Mouse (Mus musculus) liver, embryonic 14.5 days (tissue): ENCODE measurements around the gene Anks1. TPM values are rescaled to one million over a fixed set of nuclear protein-coding genes. Genes with fewer than 3 reads are reported as not detected.

Source experiments
- ATAC-seq: fragments of 200-750 bp; cut with Nextera tagmentation; 2 replicates; pipeline ENCODE4 v1.8.0; 2017; ENCODE audit warnings: moderate number of reproducible peaks, mild to moderate bottlenecking, moderate library complexity; ENCODE audit not compliant: insufficient read depth
- DNase-seq, 3 experiments: peaks; one replicate each; pipeline ENCODE4 v3.0.0-alpha.2; 2012 to 2013; ENCODE audit warnings: low read depth in 3 of 3, low spot score in 3 of 3
- H3K27ac ChIP-seq: fragments of 300-500 bp; sonication (generic); 2 replicates; pipeline ENCODE4 v1.5.1; 2014; ENCODE audit warnings: moderate library complexity, mild to moderate bottlenecking, control low read depth, inconsistent platforms
- H3K27me3 ChIP-seq: fragments of 300-500 bp; sonication (generic); 2 replicates; pipeline ENCODE4 v1.6.1; 2014; ENCODE audit warnings: mild to moderate bottlenecking, low read length, moderate library complexity; ENCODE audit not compliant: control insufficient read depth, insufficient read depth
- H3K36me3 ChIP-seq: fragments of 300-500 bp; sonication (generic); replicated peaks from 2 replicates; pipeline ENCODE4 v1.6.1; 2014; ENCODE audit warnings: low read depth; ENCODE audit not compliant: control insufficient read depth, insufficient read depth
- H3K4me1 ChIP-seq, 2 experiments: fragments of 200-500 bp in 1 of 2; fragments of 300-500 bp in 1 of 2; sonication (generic) in 1 of 2; replicated peaks; 2 replicates each; pipeline ENCODE4 v1.6.1; 2012 to 2014; ENCODE audit warnings: antibody characterized with exemption in 1 of 2, inconsistent platforms in 1 of 2, low read length in 1 of 2; ENCODE audit not compliant: control insufficient read depth in 2 of 2, insufficient read depth in 2 of 2
- H3K4me2 ChIP-seq: fragments of 300-500 bp; sonication (generic); 2 replicates; pipeline ENCODE4 v1.6.1; 2014; ENCODE audit warnings: low read depth, mild to moderate bottlenecking, control low read depth, moderate library complexity
- H3K4me3 ChIP-seq, 2 experiments: fragments of 200-500 bp in 1 of 2; fragments of 300-500 bp in 1 of 2; sonication (generic) in 1 of 2; 2 replicates each; pipeline ENCODE4 v1.5.1; 2012 to 2014; ENCODE audit warnings: low read depth in 2 of 2, low read length in 2 of 2, mild to moderate bottlenecking in 2 of 2, control low read depth in 1 of 2, inconsistent platforms in 1 of 2, moderate library complexity in 1 of 2; ENCODE audit not compliant: insufficient read depth in 1 of 2
- H3K9ac ChIP-seq: fragments of 300-500 bp; sonication (generic); replicated peaks from 2 replicates; pipeline ENCODE4 v1.6.1; 2014; ENCODE audit warnings: mild to moderate bottlenecking, control low read depth, moderate library complexity
- H3K9me3 ChIP-seq: fragments of 300-500 bp; sonication (generic); 2 replicates; pipeline ENCODE4 v1.6.1; 2016; ENCODE audit warnings: low read length, mixed read lengths; ENCODE audit not compliant: control insufficient read depth
- CTCF ChIP-seq: IDR thresholded peaks from 2 replicates; pipeline ENCODE4 v1.5.1; 2016; ENCODE audit warnings: antibody characterized with exemption, low read depth, control low read depth
- EP300 ChIP-seq: IDR thresholded peaks from 2 replicates; pipeline ENCODE4 v1.6.1; 2016; ENCODE audit warnings: antibody characterized with exemption, low read depth
- WGBS: fragments of 180-500 bp; shearing (Covaris S2); extraction: QIAGEN DNeasy Blood & Tissue Kit; methylation state at CpG from one replicate; pipeline ENCODE4 v1.1.7; 2014; ENCODE audit not compliant: insufficient replicate concordance; 5-methylcytosine and 5-hydroxymethylcytosine counted together
- polyA plus RNA-seq, 2 experiments: library from polyadenylated mRNA; depleted of rRNA in 1 of 2; stranded (reverse) in 1 of 2; unstranded in 1 of 2; fragments of >200 nt; fragmentation: Nextera tagmentation in 1 of 2; extraction: Ambion mirVana in 1 of 2; gene quantifications; 2 replicates each; pipeline versions ENCODE4 v1.2.1 to v1.2.3; 2012 to 2014

The Anks1 gene
- polyA plus RNA-seq, 2 experiments, result 2.4 to 5.3 TPM

- ATAC-seq, result no peak
- H3K4me2 ChIP-seq, result no peak overlapping the region
- TF ChIP-seq CTCF (no peak), EP300 (no peak)
Measured at GRCm38 (mm10) chr17:28078028-28078427, 168.9 kb downstream of the Anks1 start.

GRCm38 (mm10) chr17:28079618-28080017, 170.5 kb downstream of the Anks1 start:
- ATAC-seq (peak; percentile 40; the same call in 1 of the 2 replicates), DNase-seq (peak; percentile 53 to 69 (median 58))
- H3K4me3 ChIP-seq, result peak overlapping the region; percentile 53 to 59
- peak overlapping the region; percentile 87 for H3K4me2 ChIP-seq
- TF ChIP-seq EP300, result no peak
- peak; percentile 85 for TF ChIP-seq CTCF
- peak overlapping the region; percentile 45 for H3K9ac ChIP-seq
- WGBS, result 2% methylated on average over 25 of the region's 25 CpGs
- H3K4me1 ChIP-seq, result peaks cover 0 to 1% of the 10 kb centered on the region in 2 experiments; a peak in 2 of 4 replicates
- H3K27me3 ChIP-seq, result peaks cover 6% of the 10 kb centered on the region; the same call in 1 of the 2 replicates
- H3K27ac ChIP-seq, result no peak overlapping the region
- H3K36me3 ChIP-seq, result no peaks in the 10 kb centered on the region
- H3K9me3 ChIP-seq, result no peaks in the 10 kb centered on the region

More at GRCm38 (mm10) chr17:28078028-28078427, 168.9 kb downstream of the Anks1 start:
- no peaks in the 10 kb centered on the region; a peak in 1 of 4 replicates for H3K4me1 ChIP-seq
- DNase-seq, result no peak
- no peak overlapping the region for H3K9ac ChIP-seq
- no peaks in the 10 kb centered on the region for H3K9me3 ChIP-seq
- H3K36me3 ChIP-seq, result no peaks in the 10 kb centered on the region
- H3K27ac ChIP-seq, result no peak overlapping the region
- peaks cover 6% of the 10 kb centered on the region; the same call in 1 of the 2 replicates for H3K27me3 ChIP-seq
- no peak overlapping the region for H3K4me3 ChIP-seq
- WGBS, result 53% methylated on average over 9 of the region's 9 CpGs

GRCm38 (mm10) chr17:28080045-28080816, 171.1 kb downstream of the Anks1 start, which contains the start of gene Tcp11:
Tcp11 (minus strand) TSS chr17:28080639.
- Histone ChIP-seq H3K4me3 (peak within 1 kb of the TSS; percentile 53 to 59), H3K27me3 (peaks cover 6% of the 10 kb centered on the region; the same call in 1 of the 2 replicates), H3K27ac (no peak within 1 kb of the TSS), H3K9ac (peak within 1 kb of the TSS; percentile 45), H3K4me1 (peaks cover 1 to 3% of the 10 kb centered on the region in 2 experiments; a peak in 3 of 4 replicates), H3K36me3 (no peaks in the 10 kb centered on the region), H3K4me2 (peak within 1 kb of the TSS; percentile 87), H3K9me3 (no peaks in the 10 kb centered on the region)
- no peak for TF ChIP-seq EP300
- no peak for TF ChIP-seq CTCF
- DNase-seq (peak; percentile 9 to 50 (median 17)), ATAC-seq (peak; percentile 15; the same call in 1 of the 2 replicates)
- 2% methylated on average over 50 of the region's 57 CpGs for WGBS

- 24% methylated on average over 9 of the region's 9 CpGs for WGBS
- no peak overlapping the region for H3K27ac ChIP-seq
- peaks cover 6% of the 10 kb centered on the region; the same call in 1 of the 2 replicates for H3K27me3 ChIP-seq
- H3K9me3 ChIP-seq, result no peaks in the 10 kb centered on the region
- ATAC-seq (no peak), DNase-seq (no peak)
- TF ChIP-seq EP300, result no peak
- no peak for TF ChIP-seq CTCF
- H3K4me3 ChIP-seq, result no peak overlapping the region
- H3K36me3 ChIP-seq, result no peaks in the 10 kb centered on the region
- H3K9ac ChIP-seq, result no peak overlapping the region
- H3K4me2 ChIP-seq, result no peak overlapping the region; the same call in 1 of the 2 replicates
- peaks cover 3 to 6% of the 10 kb centered on the region in 2 experiments; a peak in 3 of 4 replicates for H3K4me1 ChIP-seq
Measured at GRCm38 (mm10) chr17:28080817-28081165, 171.7 kb downstream of the Anks1 start.

GRCm38 (mm10) chr17:28081385-28081784, 172.3 kb downstream of the Anks1 start:
- Histone ChIP-seq H3K4me3 (no peak overlapping the region), H3K9me3 (no peaks in the 10 kb centered on the region), H3K27ac (no peak overlapping the region), H3K4me2 (no peak overlapping the region), H3K36me3 (no peaks in the 10 kb centered on the region), H3K9ac (no peak overlapping the region), H3K27me3 (peaks cover 6% of the 10 kb centered on the region; the same call in 1 of the 2 replicates), H3K4me1 (peaks cover 3 to 6% of the 10 kb centered on the region in 2 experiments; a peak in 3 of 4 replicates)
- no peak for DNase-seq
- 48% methylated on average over 9 of the region's 9 CpGs for WGBS
- no peak for TF ChIP-seq EP300
- TF ChIP-seq CTCF, result peak; percentile 71
- ATAC-seq, result no peak
